Mouse (Mus musculus): ENCODE measurements around the gene Fbxo2.
"Not testable (repeated sequence)": the region's sequence is repeated elsewhere in the genome, so short reads cannot be mapped to it uniquely, and the experiment has no call there.

The Fbxo2 gene

GRCm38 (mm10) chr4:148174495-148174862, 14.1 kb downstream of the Fbxo2 start:
- no peak for DNase-seq (ENCODE audit: low read depth, low spot score)

- DNase-seq (ENCODE audit: low read depth, low spot score), result not testable (repeated sequence)
Measured at GRCm38 (mm10) chr4:148176603-148177002, 16.2 kb downstream of the Fbxo2 start.

DNA sequence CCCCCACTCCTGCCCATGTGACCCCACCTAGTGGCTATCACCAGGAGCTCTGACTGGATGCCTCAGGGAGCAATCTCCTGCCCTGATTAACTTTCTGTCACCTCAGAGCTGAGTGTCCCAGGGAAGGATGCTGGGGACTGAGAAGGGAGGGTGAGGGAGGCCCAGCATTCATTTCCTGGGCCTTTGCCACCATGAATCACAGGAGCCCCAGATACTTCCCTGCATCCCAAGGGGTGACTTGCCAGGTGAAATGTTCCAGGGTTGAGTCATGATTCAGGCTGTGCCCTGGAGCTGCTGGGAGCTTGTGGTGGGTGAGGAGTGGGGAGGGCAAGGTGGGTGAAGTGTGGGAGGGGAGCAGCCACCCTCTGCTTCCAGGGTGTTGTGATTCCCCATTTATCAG, 17.3 kb downstream of the Fbxo2 start:
- no peak for DNase-seq (ENCODE audit: low read depth, low spot score)

GRCm38 (mm10) chr4:148181483-148181882, 21.1 kb downstream of the Fbxo2 start:
- no peak for DNase-seq (ENCODE audit: low read depth, low spot score)

GRCm38 (mm10) chr4:148182363-148182762, 21.9 kb downstream of the Fbxo2 start:
- no peak for DNase-seq (ENCODE audit: low read depth, low spot score)

GRCm38 (mm10) chr4:148184564-148184963, 24.1 kb downstream of the Fbxo2 start:
- DNase-seq (ENCODE audit: low read depth, low spot score), result no peak

DNA sequence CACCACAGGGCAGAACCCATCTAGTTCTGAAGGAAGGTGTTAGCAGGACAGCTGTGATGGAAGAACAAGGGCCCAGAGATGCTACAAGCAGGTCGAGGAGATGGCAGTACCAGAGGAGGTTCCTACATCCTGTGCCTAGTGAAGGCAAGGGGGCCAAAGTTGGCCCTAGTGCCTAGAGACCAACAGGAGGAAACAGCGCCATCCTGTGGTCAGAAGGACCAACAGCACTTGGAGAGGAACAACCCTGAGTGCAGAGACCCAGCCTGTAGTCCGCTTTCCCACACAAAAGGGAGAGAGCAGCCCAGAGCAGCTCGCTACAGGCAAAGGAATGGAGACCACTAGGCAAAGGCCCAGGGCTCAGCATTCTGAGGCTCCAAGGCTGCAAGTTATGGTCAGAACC, 25.4 kb downstream of the Fbxo2 start:
- DNase-seq (ENCODE audit: low read depth, low spot score), result no peak

GRCm38 (mm10) chr4:148188767-148189166, 28.3 kb downstream of the Fbxo2 start:
- DNase-seq (ENCODE audit: low read depth, low spot score), result not testable (repeated sequence)

DNA sequence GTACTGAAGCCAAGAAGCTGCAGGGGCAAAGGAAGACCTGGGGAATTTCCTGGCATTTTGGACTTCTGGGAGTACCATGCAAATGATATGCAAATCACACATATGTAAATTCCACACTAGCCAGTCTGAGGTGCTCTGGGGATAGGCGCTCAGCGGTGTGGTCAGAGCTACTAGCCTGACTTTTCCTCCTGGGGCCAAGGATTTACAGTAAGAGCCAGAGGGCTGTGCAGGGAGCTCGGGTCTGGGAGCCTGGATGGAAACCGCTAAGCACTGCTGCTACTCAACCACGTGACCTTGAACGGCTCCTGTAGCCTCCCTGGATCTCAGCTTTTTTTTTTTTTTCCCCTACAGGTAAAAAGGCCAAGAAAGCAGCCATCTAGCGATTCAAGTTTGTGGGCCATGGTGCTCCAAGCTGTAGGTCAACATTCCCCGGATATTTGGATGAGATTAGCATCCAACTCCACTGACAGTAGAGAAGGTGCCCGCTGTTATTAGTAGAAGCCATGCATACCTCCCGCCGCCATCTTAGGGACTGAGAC, 32.4 kb downstream of the Fbxo2 start:
- DNase-seq (ENCODE audit: low read depth, low spot score), result no peak

DNA sequence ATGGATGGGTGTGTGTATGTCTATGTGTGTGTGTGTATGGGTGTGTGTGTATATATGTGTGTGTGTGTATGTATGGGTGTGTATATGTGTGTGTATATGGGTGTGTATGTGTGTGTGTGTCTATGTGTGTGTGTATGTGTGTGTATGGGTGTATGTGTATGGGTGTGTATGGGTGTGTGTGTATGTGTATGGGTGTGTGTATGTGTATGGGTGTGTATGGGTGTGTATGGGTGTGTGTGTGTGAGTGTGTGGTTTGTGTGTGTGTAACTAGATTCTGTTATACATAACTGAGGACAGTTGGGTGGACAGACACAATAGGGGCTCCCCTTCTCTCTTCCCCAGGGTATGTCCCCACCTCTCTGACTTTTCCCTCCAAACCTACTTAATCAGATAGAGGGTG, 34.0 kb downstream of the Fbxo2 start:
- DNase-seq (ENCODE audit: low read depth, low spot score), result no peak

GRCm38 (mm10) chr4:148198721-148199120, 38.3 kb downstream of the Fbxo2 start:
- DNase-seq (ENCODE audit: low read depth, low spot score), result no peak

DNA sequence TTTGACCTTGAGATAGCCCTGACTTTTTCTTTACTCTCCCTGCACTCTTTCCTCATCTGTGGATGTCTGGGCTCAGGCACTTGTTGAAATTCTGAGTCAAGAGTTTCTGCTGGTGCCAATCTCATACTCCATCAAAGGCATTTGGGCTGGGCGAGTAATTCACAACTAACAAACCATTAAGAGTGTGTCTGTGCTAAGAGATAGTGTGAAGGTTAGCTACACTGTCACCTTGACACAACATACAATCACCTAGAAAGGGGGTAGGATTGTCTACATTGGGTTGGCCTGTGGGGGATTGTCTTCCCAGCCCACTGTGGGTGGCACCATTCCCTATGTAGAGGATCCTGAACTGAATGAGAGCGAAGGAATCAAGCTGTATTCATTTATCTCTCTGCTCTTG, 43.1 kb downstream of the Fbxo2 start:
- no peak for DNase-seq (ENCODE audit: low read depth, low spot score)

DNA sequence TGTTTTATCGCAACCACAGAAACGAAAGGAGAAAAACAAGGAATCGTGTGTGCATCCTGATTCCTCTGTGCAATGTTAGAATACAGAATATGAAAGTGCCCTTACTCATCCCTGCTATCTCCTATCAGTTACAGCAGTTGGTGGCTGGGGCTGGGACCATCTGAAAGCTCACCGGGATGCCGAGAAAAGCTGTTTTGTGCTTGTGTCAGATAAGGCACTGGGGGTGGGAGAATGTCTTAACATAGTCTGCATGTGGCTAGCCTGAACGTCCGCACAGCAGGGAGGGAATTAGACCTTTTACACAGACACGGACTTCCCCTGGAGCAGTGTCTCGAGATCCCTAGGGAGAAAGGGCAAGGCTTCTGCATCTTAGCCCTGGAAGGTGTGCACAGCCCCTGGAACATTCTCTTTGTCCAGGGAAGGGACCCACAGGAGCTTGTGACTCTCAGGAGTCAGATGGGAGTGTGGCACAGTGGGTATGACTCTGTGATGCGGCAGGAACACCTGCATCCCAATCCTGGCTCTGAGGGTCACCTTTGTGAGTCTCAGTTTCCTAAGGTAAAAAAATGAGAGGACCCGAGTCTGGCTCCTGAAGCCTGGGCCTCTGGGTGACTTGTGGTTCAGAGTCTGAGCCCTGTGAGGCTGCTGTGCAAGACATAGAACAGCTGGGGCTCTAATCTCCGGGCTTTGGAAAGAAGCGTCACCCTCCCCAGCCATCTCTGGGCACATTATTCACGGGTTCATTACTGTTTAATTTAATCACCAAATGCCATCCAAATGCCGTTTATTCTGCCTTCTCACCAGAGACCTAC, 43.8 kb downstream of the Fbxo2 start:
- no peak for DNase-seq (ENCODE audit: low read depth, low spot score)

DNA sequence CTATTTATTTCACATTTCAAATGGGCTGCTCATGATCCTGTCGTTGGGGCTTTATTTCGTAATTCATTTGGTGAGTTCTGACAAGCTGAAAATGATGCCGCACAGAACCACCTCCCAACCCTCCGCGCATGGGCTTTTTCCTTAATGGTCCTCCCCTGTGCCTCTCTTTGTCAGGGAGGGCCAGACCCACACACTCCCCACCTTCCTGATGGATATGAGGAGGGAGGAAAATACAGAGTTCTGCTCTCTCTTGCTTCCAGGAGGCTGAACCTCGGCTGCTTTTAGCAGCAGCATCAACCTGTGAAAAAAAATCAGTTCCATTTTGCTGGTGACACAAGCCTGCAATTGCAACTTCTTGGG, 44.4 kb downstream of the Fbxo2 start:
- no peak for DNase-seq (ENCODE audit: low read depth, low spot score)

DNA sequence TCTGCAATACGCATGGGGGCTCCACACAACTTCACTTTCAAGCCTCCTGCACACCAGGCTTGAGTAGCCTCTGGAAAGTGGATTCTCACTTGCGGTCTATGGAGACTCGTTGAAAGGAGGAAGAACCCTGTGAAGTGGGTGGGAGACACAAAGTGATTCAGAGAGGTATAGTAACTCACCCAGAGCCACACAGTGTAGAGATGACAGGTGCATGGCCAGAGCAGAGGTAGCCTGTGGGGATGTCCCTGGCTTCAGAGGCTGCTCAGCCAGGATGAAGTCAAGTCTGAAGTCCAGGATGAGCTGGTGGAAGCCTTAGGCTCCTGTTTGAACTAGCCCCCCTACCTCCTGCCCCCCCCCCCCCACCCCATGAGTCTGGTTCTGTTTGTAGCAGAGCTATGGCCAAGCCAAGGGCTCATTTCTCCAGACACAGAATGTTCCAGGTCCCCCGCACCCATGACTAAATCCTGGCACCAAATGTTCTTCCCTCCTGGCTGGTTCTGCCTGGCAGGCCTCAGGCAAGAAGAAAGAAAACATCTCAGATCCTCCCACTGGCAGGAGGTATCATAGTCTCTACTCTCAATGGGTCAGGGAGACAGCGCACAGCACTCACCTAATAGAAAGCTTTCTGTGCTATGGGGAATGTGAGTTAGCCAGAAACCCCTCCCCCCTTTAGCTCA, 54.2 kb downstream of the Fbxo2 start:
- DNase-seq (ENCODE audit: low read depth, low spot score), result no peak

- no peak for DNase-seq (ENCODE audit: low read depth, low spot score)
Measured at GRCm38 (mm10) chr4:148215264-148215900, 55.0 kb downstream of the Fbxo2 start.
